Mouse (Mus musculus) intestine, postnatal 0 days (tissue): ENCODE data around the gene Samhd1. TPM values are rescaled to one million over a fixed set of nuclear protein-coding genes. Genes with fewer than 3 reads are reported as not detected.

Experiments used
- ATAC-seq: fragments of 200-750 bp; cut with Nextera tagmentation; 2 replicates; pipeline ENCODE4 v1.8.0; 2017; ENCODE audit warnings: mild to moderate bottlenecking, moderate TSS enrichment, moderate library complexity
- H3K27ac ChIP-seq: fragments of 300-500 bp; sonication (generic); 2 replicates; pipeline ENCODE4 v1.5.1; 2014; ENCODE audit warnings: mild to moderate bottlenecking, low read depth, low read length, moderate library complexity
- H3K27me3 ChIP-seq: fragments of 300-500 bp; sonication (generic); replicated peaks from 2 replicates; pipeline ENCODE4 v1.6.1; 2014; ENCODE audit warnings: low read length, mixed read lengths; ENCODE audit not compliant: control insufficient read depth, insufficient read depth
- H3K36me3 ChIP-seq: fragments of 300-500 bp; sonication (generic); 2 replicates; pipeline ENCODE4 v1.6.1; 2014; ENCODE audit warnings: mild to moderate bottlenecking, moderate library complexity; ENCODE audit not compliant: control insufficient read depth, insufficient read depth
- H3K4me1 ChIP-seq: fragments of 300-500 bp; sonication (generic); replicated peaks from 2 replicates; pipeline ENCODE4 v1.6.1; 2014; ENCODE audit warnings: antibody characterized with exemption, low read length, mixed read lengths; ENCODE audit not compliant: control insufficient read depth, insufficient read depth
- H3K4me2 ChIP-seq: fragments of 300-500 bp; sonication (generic); replicated peaks from 2 replicates; pipeline ENCODE4 v1.6.1; 2014; ENCODE audit warnings: low read depth, mild to moderate bottlenecking, moderate library complexity
- H3K4me3 ChIP-seq: fragments of 300-500 bp; sonication (generic); 2 replicates; pipeline ENCODE4 v1.5.1; 2014; ENCODE audit warnings: low read depth, low read length
- H3K9ac ChIP-seq: fragments of 300-500 bp; sonication (generic); 2 replicates; pipeline ENCODE4 v1.6.1; 2014; ENCODE audit warnings: mild to moderate bottlenecking, low read depth, low read length
- H3K9me3 ChIP-seq: fragments of 300-500 bp; sonication (generic); 2 replicates; pipeline ENCODE4 v1.6.1; 2016; ENCODE audit warnings: mixed run types; ENCODE audit not compliant: control insufficient read depth
- CTCF ChIP-seq: sonication (generic); IDR thresholded peaks from 2 replicates; pipeline ENCODE4 v1.5.1; 2016; ENCODE audit warnings: low read depth, mild to moderate bottlenecking, control low read depth, antibody characterized with exemption, moderate library complexity
- WGBS: fragments of 180-500 bp; shearing (Covaris S2); extraction: QIAGEN DNeasy Blood & Tissue Kit; methylation state at CpG from one replicate; pipeline ENCODE4 v1.1.7; 2014; 5-methylcytosine and 5-hydroxymethylcytosine counted together
- polyA plus RNA-seq: library from polyadenylated mRNA; unstranded; fragments of >200 nt; fragmentation: Nextera tagmentation; extraction: Ambion mirVana; gene quantifications from 2 replicates; pipeline ENCODE4 v1.2.1, GENCODE M21; 2015

Samhd1 gene
- polyA plus RNA-seq, 1 experiment from 2014 or later = 29.4 TPM

GRCm38 (mm10) chr2:157074772-157075171, 60.3 kb downstream of the Samhd1 start:
- no peaks in the 10 kb centered on the region for H3K9me3 ChIP-seq
- ATAC-seq = no peak
- H3K4me3 ChIP-seq = no peak overlapping the region
- H3K4me2 ChIP-seq = no peak overlapping the region; the same call in 1 of the 2 replicates
- H3K4me1 ChIP-seq = peaks cover 7% of the 10 kb centered on the region
- no peak for TF ChIP-seq CTCF
- 0 out of 2 replicates have a peak, but pooled peaks cover 8% of the 10 kb centered on the region for H3K36me3 ChIP-seq
- WGBS = 68% methylated on average over 5 of the region's 5 CpGs
- 0 out of 2 replicates have a peak overlapping the region, but pooled peaks have one; percentile 21 for H3K27ac ChIP-seq
- peaks cover 19% of the 10 kb centered on the region for H3K27me3 ChIP-seq
- no peak overlapping the region for H3K9ac ChIP-seq

- ATAC-seq = no peak
- WGBS = 73% methylated on average over 9 of the region's 9 CpGs
- H3K4me1 ChIP-seq = peaks cover 8% of the 10 kb centered on the region
- peaks cover 19% of the 10 kb centered on the region for H3K27me3 ChIP-seq
- H3K36me3 ChIP-seq = 0 out of 2 replicates have a peak, but pooled peaks cover 8% of the 10 kb centered on the region
- no peak overlapping the region for H3K4me3 ChIP-seq
- no peaks in the 10 kb centered on the region for H3K9me3 ChIP-seq
- no peak for TF ChIP-seq CTCF
- 0 out of 2 replicates have a peak overlapping the region, but pooled peaks have one; percentile 21 for H3K27ac ChIP-seq
- no peak overlapping the region for H3K9ac ChIP-seq
- H3K4me2 ChIP-seq = no peak overlapping the region; the same call in 1 of the 2 replicates
Measured at GRCm38 (mm10) chr2:157074186-157074724, 60.8 kb downstream of the Samhd1 start.

- H3K36me3 ChIP-seq = 0 out of 2 replicates have a peak, but pooled peaks cover 8% of the 10 kb centered on the region
- no peak overlapping the region for H3K4me3 ChIP-seq
- H3K27me3 ChIP-seq = peaks cover 16% of the 10 kb centered on the region
- H3K9ac ChIP-seq = no peak overlapping the region
- H3K27ac ChIP-seq = no peak overlapping the region
- peaks cover 11% of the 10 kb centered on the region for H3K4me1 ChIP-seq
- H3K9me3 ChIP-seq = no peaks in the 10 kb centered on the region
- WGBS = 60% methylated on average over 9 of the region's 9 CpGs
- peak overlapping the region; percentile 9; the same call in 1 of the 2 replicates for H3K4me2 ChIP-seq
- no peak for ATAC-seq
- TF ChIP-seq CTCF = no peak
Measured at GRCm38 (mm10) chr2:157073378-157074052, 61.5 kb downstream of the Samhd1 start.

- ATAC-seq = no peak
- H3K27me3 ChIP-seq = peaks cover 6% of the 10 kb centered on the region; the same call in 1 of the 2 replicates
- WGBS = 64% methylated on average over 9 of the region's 9 CpGs
- no peaks in the 10 kb centered on the region for H3K9me3 ChIP-seq
- peaks cover 11% of the 10 kb centered on the region for H3K4me1 ChIP-seq
- TF ChIP-seq CTCF = no peak
- H3K4me2 ChIP-seq = no peak overlapping the region
- 0 out of 2 replicates have a peak, but pooled peaks cover 8% of the 10 kb centered on the region for H3K36me3 ChIP-seq
- H3K27ac ChIP-seq = no peak overlapping the region
- no peak overlapping the region for H3K9ac ChIP-seq
- no peak overlapping the region for H3K4me3 ChIP-seq
Measured at GRCm38 (mm10) chr2:157072316-157072990, 62.6 kb downstream of the Samhd1 start.

GRCm38 (mm10) chr2:157071556-157071955, 63.5 kb downstream of the Samhd1 start:
- H3K36me3 ChIP-seq = 0 out of 2 replicates have a peak, but pooled peaks cover 8% of the 10 kb centered on the region
- TF ChIP-seq CTCF = no peak

GRCm38 (mm10) chr2:157070365-157070764, 64.7 kb downstream of the Samhd1 start:
- H3K9me3 ChIP-seq = no peaks in the 10 kb centered on the region
- H3K27me3 ChIP-seq = no peaks in the 10 kb centered on the region
- H3K27ac ChIP-seq = peak overlapping the region; percentile 73
- no peak overlapping the region for H3K4me2 ChIP-seq
- WGBS = 48% methylated on average over 9 of the region's 9 CpGs
- peaks cover 11% of the 10 kb centered on the region for H3K4me1 ChIP-seq
- H3K4me3 ChIP-seq = no peak overlapping the region
- H3K9ac ChIP-seq = no peak overlapping the region
- ATAC-seq = no peak
- TF ChIP-seq CTCF = no peak
- H3K36me3 ChIP-seq = 0 out of 2 replicates have a peak, but pooled peaks cover 8% of the 10 kb centered on the region

More at GRCm38 (mm10) chr2:157071556-157071955, 63.5 kb downstream of the Samhd1 start:
- Histone ChIP-seq H3K4me2 (peak overlapping the region; percentile 10; the same call in 1 of the 2 replicates), H3K4me3 (no peak overlapping the region), H3K9me3 (no peaks in the 10 kb centered on the region), H3K4me1 (peaks cover 11% of the 10 kb centered on the region), H3K9ac (no peak overlapping the region), H3K27me3 (no peaks in the 10 kb centered on the region; the same call in 1 of the 2 replicates), H3K27ac (0 out of 2 replicates have a peak overlapping the region, but pooled peaks have one; percentile 73)
- peak; percentile 27 for ATAC-seq
- WGBS = 2% methylated on average over 2 of the region's 2 CpGs
